Mouse (Mus musculus) mature B cell (primary cell): ENCODE results near the gene Lap3.

ENCODE experiments used
- in situ Hi-C: fragments of 300-500 bp; cut with MboI; formaldehyde crosslinking; loops from 2 replicates; pipeline ENCODE4 v1.14.3; 2019

Gene Lap3

DNA sequence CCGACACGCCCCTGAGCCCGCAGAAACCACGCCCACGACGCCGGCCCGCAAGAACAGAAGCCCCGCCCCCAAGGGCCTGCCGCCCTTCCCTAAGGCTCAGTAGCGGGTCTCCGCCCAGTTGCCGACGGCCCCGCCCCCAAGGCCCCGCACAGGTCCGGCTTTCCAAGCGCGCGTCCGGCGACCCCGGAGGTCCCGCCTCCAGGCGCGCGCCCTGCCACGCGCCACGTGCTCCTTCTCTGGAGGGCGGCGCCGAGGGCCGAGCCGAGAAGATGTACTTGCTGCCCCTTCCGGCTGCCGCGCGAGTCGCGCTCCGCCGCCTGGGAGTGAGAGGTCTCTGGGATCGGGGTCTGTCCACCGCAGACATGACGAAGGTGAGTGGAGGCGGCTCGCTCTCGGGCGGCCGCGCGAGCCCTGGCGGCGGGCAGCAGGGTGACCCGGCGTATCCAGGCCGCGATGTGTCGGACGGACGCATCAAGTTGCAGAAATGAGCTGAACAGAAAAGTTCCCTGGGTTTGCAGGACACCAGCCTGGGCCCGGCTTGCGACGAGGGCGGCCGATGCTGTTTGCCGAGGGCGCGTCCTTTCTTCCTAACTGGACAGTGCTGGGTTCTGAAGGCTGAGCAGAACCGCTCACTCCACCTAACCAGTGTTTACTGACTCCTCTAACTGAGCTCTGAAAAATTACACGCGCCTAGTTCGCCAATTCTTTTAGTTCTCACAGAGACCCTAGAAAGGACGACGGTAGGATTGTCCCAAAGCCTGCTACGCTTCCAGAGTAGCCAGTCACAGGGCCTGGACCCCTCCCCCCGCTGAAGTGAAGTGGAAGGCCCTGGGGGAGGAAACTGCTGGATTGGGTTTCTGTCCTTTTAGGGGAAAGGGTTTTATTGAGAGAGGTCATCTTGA lies at the start of gene Lap3:
Lap3 (plus strand) TSS at position 184 of the 902 bp plus-strand sequence.
- in situ Hi-C loops, result loop anchor here (25.0 kb wide), 1 partner anchor 169 kb away; the partner anchor contains the start of gene Ncapg

DNA sequence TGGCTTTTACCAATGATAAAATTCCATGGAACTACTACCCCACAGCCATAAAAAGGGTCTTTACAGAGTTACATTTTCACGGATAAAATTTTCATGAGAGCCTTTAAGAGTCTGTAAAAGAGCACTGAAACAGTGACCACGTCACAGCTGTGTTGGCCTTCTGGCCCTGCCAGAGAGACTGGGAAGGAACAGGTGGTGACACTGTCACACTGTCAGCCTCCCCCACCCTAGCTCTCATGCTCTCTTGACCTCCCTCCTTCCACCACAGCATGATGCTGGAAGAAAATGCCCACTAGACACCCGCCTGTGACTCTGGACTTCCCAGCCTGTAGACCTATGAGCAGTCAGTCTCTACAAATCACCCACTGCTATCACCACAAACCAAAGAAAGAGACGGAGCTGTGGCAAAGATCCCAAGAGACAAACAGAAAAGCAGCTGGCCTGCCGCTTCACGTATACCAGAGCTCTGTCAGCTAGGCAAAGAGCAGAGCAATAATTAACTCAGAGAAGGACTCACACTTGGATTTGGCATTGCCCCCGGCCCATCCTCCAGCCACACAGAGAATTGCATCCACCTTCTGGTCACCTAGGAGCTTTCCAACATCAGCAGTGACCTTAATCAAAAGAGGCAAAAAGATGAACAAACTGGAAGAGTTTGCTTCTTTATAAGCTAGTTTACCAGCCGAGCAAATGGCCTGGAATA lies 48.9 kb upstream of the Lap3 start:
- in situ Hi-C loops, result no loop called here

DNA sequence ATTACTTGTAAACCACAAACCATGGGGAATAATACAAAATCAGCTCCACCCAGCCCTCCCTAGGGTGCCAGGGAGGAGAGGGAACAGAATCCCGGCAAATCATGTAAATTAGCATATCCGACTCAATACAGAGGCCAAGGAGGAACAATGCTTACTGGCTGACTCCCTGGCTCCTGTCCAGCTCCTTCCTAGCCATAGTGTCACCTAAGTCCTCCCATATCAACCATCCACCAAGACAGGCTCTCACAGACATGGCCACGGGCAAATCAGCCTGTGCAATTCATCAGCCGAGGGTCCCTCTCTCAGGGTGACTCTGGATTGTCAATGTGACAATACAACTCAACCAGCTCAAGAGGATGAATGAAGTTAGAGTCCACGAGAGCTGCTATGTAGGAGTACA lies 44.5 kb upstream of the Lap3 start:
- in situ Hi-C loops, result no loop called here

DNA sequence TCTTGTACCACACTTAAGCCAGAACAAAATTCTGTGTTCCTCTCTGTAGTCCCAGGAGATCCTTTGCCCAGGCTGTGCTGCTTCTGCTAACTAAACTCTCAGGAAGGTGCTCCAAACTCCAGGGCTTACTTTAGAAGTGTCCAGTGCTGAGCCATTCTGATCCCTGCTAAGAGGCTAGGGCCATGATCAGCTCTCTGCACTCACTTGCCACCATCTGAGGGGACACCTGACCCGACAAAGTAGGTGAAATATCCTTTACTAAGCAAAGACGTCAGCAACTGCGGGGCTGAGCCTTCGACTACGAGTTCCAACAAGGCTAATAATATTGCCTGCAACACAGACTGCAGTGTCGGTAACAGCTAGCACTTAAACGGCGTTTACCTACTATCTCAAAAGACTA lies 44.0 kb upstream of the Lap3 start:
- in situ Hi-C loops, result no loop called here

DNA sequence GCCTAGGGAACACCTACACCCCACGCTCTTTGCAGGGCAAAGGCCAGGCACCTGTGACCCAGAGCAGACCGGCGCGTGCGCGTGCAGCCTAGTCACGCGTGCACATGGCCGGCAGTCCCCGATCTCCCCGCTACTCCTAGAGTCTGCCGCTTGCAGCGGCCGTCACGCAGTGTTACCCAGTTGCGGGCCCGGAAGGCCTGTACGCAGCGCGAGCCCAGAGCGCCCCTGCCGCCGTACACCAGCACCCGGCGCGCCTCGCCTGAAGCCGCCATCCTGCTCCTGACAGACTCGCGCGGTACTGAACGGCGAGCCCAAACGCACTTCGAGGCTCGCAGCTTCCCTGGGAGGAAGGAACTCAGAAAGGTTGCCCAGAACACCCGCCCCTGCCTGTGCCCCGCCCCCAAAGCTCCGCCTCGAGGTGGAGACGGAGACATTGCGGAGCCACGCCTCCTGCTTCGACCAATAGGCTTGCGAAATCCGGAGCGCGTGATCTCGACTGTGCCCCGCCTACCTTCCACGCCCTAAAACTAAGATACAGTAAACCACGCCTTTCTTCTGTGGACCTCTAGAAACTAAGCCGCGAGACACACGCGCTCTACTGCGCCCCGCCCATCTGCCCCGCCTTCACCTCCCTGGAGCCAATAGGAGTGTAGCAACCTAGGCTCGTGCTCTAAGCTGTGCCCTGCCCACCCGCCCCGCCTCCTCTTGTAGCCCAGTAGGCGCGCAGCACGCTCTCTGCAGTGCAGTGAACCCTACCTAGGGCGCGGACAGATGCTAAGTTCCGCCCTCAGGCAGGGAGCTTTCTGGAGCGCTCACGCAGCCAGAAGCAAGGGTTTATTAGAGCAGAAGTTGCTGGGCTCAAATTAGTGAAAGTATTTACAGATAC lies 43.1 kb upstream of the Lap3 start, which contains the start of gene Qdpr:
Qdpr (minus strand) TSS at position 406 of the 886 bp plus-strand sequence.
- in situ Hi-C loops, result loop anchor here (25.0 kb wide), 1 partner anchor 887 kb away; no protein-coding TSS in a partner anchor

DNA sequence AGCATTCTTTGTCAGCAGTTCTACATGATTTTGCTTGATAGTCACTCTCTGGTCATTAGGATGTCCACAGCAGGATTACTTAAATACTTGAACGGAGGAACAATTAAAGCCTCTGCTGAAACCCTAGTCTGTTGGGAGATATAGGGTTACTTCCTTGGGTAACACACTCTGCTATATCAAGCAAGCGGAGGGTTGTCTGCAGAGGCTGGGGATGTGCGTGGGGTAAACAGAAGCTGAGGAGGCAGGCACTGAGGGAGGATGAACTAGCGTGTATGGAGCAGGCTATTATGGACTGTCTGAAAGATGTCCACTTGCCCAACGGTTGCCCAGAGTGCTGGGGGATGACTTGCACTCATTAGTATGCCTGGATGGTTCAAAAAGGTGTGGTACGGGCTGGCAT lies 39.7 kb upstream of the Lap3 start, which contains the start of gene Clrn2:
Clrn2 (plus strand) TSS at position 301 of the 400 bp plus-strand sequence.
- in situ Hi-C loops, result loop anchor here (25.0 kb wide), 1 partner anchor 884 kb away; no protein-coding TSS in a partner anchor

DNA sequence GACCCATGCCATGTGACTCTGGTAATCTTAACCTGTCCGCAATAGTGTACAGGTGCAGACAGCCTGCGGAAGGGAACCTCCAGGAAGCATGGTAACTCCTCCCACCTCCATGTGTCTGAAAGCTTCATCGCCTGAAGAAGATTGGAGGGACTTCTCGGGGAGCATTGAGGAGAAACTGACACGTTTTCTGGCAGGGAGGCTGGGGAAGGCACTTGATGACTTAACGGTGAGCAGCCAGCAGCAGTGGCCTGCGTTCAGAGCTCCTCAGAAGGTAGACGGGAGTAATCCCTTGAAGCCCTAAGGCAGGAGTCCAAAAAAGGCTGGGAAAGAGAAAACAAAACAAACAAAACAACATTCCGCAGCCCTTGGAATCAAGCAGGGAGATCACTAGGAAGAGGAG lies 38.7 kb upstream of the Lap3 start:
- in situ Hi-C loops, result loop anchor here (25.0 kb wide), 1 partner anchor 883 kb away; no protein-coding TSS in a partner anchor

DNA sequence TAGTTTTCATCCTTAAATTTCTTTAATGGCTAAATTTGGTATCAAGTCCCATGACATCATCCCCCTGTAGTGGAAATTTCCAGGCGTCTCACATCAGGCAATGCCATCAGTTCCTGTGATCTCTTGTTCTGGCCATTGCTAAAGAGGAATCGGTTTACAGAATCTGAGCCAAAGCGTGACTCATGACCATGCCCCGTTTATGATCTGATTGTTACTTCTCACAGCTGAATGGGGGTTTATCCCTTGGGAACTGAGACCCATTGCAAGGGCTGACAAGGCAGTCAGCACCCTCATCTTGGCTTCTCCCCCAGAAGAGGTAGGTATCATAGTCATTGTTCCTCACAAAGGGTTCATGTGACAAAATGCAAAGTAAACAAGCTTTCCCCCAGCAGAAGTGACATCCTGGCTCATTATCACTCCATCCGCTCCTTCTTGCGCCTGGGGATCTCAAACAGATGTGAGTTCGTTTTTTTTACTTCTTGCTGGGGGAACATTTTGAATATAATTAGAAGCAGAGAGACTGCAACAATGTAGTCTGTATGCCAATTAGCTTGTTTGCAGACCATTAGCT lies 20.2 kb upstream of the Lap3 start:
- in situ Hi-C loops, result loop anchor here (25.0 kb wide), 1 partner anchor 864 kb away; no protein-coding TSS in a partner anchor

DNA sequence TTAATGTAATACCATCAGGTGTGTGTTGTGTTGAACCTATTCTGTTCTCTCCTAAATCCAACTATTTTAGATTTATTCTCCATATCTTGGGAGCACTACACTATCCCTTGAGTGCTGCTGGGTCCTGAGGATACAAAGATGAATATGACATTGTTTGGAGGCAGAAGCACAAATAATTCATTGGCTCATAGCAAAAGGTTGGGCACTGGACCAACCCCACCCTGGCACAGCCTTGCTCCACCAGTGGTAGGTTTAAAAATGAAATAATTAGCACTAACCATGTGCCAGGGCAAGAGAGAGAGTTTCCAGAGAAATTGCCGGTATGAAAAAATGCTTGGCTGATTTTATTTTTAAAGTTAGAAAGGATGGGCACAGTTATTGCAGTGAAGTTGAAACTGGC lies 19.7 kb upstream of the Lap3 start:
- in situ Hi-C loops, result loop anchor here (25.0 kb wide), 1 partner anchor 864 kb away; no protein-coding TSS in a partner anchor

DNA sequence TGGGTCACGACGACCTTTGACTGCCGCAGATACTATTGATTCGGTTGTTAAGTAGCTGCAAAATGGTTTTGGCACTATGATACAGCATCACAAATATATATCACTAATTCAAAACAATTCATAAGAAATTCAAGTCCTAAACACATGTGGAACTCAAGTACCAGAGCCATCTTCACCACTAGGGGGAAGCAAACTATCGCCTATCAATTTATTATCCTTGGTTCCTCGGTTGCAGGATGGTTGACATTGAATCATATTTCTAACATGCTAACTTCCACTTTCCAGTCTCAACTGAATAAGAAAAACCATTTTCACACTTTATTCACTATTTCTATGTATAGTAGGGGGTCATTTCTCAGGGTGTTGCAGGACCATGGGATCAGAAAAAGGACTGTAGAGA lies 19.0 kb upstream of the Lap3 start:
- in situ Hi-C loops, result loop anchor here (25.0 kb wide), 1 partner anchor 863 kb away; no protein-coding TSS in a partner anchor

DNA sequence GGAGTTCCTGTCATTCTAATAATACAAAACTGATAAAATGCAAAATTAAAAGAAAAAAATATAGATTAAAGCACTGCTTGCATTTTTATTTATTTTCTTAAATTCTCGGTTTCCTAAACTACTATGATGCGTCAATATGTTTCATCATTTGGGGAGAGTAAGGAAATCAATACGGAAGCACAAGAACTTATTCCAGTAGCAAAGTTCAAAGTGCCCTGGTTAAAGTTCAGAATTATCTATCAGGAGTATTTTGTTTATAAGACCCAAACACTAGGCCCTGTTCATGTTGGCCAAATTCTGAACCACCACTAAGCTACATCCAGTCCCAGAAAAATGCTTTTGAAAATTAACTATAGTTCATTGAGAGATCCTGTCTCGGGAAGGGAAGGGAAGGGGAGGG lies 18.4 kb upstream of the Lap3 start:
- in situ Hi-C loops, result loop anchor here (25.0 kb wide), 2 partner anchors 188 to 863 kb away; partner anchors contain the start of gene Ncapg

DNA sequence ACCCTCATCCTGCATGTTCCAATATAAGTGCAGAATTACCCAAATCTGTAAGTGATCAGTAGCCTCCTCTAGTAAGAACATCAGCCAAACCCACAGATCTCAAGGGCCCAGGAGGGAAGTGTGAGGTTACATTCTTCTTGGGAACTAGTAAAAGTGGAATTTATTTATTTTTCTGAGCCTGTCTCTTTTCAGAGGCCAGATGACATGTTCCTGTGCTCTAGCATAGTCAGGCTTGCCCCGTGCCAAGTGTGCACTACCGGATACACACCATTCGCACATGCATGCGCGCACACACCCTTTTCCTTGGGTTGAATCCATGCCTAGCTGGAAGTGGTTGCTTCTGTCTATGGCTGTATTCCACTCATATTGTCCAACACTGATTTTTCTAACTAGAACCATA lies 17.4 kb upstream of the Lap3 start:
- in situ Hi-C loops, result loop anchor here (25.0 kb wide), 1 partner anchor 187 kb away; the partner anchor contains the start of gene Ncapg

DNA sequence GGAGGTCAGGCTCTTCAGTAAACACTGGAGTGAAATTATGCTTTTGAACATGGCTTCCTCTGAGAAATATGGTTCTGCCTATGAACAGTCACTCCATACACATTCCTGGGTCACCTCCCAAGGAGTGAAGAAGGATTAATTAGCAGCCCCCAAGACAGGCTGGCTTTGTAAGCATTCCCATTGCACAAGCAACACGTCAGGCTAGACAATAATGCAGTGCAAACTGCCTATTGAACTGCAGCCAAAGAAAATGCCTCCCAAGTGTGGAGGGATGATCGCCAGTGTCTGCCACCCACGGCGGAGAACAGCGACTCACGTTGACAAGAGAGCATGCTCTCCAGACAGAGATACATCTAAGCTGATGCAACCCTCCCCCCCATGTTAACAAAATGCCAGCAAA lies 16.9 kb upstream of the Lap3 start:
- in situ Hi-C loops, result loop anchor here (25.0 kb wide), 1 partner anchor 186 kb away; the partner anchor contains the start of gene Ncapg

DNA sequence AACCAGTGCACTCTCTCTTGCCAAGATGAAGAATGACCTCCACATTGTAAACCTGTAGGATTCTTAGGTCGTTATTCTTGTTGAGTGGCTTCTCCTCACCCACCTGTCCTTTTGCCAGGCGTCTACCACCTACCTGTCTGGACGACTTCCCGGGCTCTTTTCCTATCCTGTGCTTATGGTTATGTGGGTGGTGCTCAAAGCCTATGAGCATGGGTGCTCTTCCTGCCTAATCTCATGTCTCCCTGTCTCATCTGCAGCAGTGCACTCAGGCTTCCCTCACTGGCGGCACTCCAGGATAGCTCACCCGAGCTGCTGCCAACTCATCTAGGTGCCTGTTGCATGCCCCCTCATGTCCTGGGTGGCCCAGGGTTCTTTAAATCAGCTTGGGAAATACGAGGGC lies 15.6 kb upstream of the Lap3 start:
- in situ Hi-C loops, result loop anchor here (25.0 kb wide), 1 partner anchor 185 kb away; the partner anchor contains the start of gene Ncapg

DNA sequence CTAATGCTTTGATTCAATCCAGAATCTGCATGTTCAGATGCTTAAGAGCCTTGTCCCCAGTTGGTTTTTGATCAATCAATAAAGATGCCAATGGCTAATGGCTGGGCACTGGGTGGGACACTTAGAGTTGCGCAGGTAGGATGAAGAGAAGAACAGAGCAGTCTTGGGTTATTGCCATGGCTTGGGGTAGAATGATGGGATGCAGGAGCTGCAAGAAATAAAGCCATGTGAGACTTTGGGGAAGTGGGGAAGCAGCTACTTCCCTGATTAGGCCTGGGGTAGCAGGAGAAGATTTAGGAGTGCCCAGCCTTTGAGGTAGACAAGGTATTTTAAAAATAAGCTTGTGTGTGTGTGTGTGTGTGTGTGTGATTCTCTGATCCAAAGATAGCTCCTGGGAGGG lies 13.1 kb upstream of the Lap3 start:
- in situ Hi-C loops, result loop anchor here (25.0 kb wide), 1 partner anchor 182 kb away; the partner anchor contains the start of gene Ncapg

DNA sequence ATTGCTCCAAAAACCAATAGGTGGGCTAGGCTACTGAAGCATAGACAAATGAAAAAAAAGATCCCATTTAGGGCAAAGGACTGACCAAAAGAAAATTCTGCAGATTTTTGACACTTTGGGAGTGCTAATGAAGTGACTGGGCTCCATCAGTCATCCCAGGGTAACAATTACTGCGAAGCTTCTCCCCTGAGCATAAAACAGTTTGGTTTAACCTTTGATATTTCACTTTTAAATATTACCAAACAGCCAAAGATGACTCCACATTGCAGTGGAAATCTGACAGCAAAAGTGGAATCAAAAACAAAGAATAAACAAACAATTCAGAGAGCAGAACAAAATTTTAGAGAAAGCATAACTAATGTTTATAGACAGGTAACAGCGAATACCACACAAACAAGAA lies 12.0 kb upstream of the Lap3 start:
- in situ Hi-C loops, result loop anchor here (25.0 kb wide), 1 partner anchor 181 kb away; the partner anchor contains the start of gene Ncapg

DNA sequence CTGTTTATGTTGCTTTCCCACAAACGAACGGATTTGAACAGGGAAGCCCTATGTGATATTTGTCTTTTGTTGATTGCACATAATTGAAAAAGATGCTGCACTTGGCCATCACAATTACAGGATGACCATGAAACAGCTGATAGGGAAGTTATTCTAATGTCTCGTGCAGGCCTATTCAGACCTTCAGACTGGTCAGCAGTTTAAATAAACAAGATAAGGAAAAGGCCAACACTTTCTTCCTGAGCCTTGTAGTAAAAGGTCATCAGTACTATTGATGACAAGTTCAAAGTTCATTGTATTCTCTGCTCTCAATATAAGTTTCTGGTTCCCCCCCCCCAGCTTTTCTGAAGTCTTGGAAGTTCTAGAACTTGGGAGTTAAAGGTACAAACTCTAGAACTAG lies 10.6 kb upstream of the Lap3 start:
- in situ Hi-C loops, result loop anchor here (25.0 kb wide), 1 partner anchor 180 kb away; the partner anchor contains the start of gene Ncapg

DNA sequence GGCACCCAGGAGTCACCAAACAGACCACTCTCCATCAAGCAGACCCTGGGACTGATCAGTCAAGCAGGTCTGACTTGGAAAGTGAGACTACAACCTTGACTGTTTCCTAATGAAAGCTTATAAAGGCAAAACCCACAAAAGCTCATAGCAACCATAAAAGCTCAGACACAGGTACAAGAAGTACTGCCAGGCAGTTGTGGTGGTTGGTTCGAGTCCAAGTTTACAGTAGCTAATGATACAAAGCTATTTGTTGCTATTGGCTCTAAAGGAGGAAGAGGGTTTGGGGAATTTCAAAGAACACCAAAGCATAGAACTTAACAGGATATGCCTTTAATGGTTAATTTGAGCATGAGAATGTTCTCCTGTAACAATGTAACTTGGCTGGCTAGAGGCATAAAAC lies 9.5 kb upstream of the Lap3 start:
- in situ Hi-C loops, result loop anchor here (25.0 kb wide), 1 partner anchor 179 kb away; the partner anchor contains the start of gene Ncapg

DNA sequence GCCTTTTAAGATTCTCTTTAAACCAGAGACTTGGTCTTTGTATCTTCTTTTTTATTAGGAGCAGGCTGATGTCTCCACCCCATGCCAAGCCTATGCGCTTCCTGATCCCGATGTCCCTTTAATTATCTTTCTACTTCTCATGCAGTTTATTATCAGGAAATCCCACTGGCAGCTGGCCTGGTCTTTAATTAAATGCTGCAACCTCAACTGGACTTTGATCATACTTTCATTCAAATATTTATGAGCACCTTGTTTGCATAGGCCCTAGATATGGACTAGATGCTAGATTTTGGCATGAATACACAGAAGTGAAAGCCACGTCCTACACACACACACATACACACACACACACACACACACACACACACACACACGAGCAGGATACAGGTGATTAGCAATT lies 1.4 kb upstream of the Lap3 start:
- in situ Hi-C loops, result loop anchor here (25.0 kb wide), 1 partner anchor 171 kb away; the partner anchor contains the start of gene Ncapg

DNA sequence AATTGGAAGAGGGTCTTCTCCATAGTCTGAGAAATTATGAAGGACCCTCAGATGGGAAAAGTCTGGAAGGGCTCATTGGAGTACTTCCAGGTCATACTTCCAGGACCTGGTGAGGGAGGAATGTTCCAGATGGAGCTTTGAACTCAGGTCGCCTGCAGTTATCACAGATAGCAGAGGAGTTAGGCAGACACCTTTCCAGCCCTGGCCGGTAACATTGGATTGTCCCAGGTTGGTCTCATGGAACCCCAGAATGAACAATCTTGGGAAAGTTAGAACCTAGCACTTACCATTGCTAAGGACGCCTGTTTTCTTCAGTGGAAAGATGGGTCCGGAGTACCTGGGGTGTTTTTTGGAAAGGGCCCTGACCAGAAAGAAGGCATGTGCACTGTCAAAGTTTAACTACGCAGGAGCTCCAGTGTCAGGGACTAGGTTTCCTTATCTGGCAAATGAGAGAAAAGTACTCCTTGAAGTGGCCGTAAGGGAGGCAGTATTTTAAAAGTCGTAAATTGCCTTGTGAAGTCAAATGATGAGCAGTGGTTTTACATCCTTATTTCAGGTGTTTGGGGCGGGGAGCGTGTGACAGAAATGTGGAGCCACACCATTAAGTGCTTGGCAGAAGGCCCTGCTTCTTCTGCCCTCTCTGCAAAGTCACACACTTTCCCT lies 1.1 kb downstream of the Lap3 start:
- in situ Hi-C loops, result loop anchor here (25.0 kb wide), 1 partner anchor 168 kb away; the partner anchor contains the start of gene Ncapg
